Mouse (Mus musculus) intestine, postnatal 0 days (tissue): ENCODE data around the gene Creb3l2. TPM values are rescaled to one million over a fixed set of nuclear protein-coding genes. Genes with fewer than 3 reads are reported as not detected.
"Not testable (repeated sequence)": the region's sequence is repeated elsewhere in the genome, so short reads cannot be mapped to it uniquely, and the experiment has no call there.

Source experiments
- ATAC-seq: fragments of 200-750 bp; cut with Nextera tagmentation; 2 replicates; pipeline ENCODE4 v1.8.0; 2017; ENCODE audit warnings: mild to moderate bottlenecking, moderate TSS enrichment, moderate library complexity
- H3K27ac ChIP-seq: fragments of 300-500 bp; sonication (generic); 2 replicates; pipeline ENCODE4 v1.5.1; 2014; ENCODE audit warnings: mild to moderate bottlenecking, low read depth, low read length, moderate library complexity
- H3K27me3 ChIP-seq: fragments of 300-500 bp; sonication (generic); replicated peaks from 2 replicates; pipeline ENCODE4 v1.6.1; 2014; ENCODE audit warnings: low read length, mixed read lengths; ENCODE audit not compliant: control insufficient read depth, insufficient read depth
- H3K36me3 ChIP-seq: fragments of 300-500 bp; sonication (generic); 2 replicates; pipeline ENCODE4 v1.6.1; 2014; ENCODE audit warnings: mild to moderate bottlenecking, moderate library complexity; ENCODE audit not compliant: control insufficient read depth, insufficient read depth
- H3K4me1 ChIP-seq: fragments of 300-500 bp; sonication (generic); replicated peaks from 2 replicates; pipeline ENCODE4 v1.6.1; 2014; ENCODE audit warnings: antibody characterized with exemption, low read length, mixed read lengths; ENCODE audit not compliant: control insufficient read depth, insufficient read depth
- H3K4me2 ChIP-seq: fragments of 300-500 bp; sonication (generic); replicated peaks from 2 replicates; pipeline ENCODE4 v1.6.1; 2014; ENCODE audit warnings: low read depth, mild to moderate bottlenecking, moderate library complexity
- H3K4me3 ChIP-seq: fragments of 300-500 bp; sonication (generic); 2 replicates; pipeline ENCODE4 v1.5.1; 2014; ENCODE audit warnings: low read depth, low read length
- H3K9ac ChIP-seq: fragments of 300-500 bp; sonication (generic); 2 replicates; pipeline ENCODE4 v1.6.1; 2014; ENCODE audit warnings: mild to moderate bottlenecking, low read depth, low read length
- H3K9me3 ChIP-seq: fragments of 300-500 bp; sonication (generic); 2 replicates; pipeline ENCODE4 v1.6.1; 2016; ENCODE audit warnings: mixed run types; ENCODE audit not compliant: control insufficient read depth
- CTCF ChIP-seq: sonication (generic); IDR thresholded peaks from 2 replicates; pipeline ENCODE4 v1.5.1; 2016; ENCODE audit warnings: low read depth, mild to moderate bottlenecking, control low read depth, antibody characterized with exemption, moderate library complexity
- WGBS: fragments of 180-500 bp; shearing (Covaris S2); extraction: QIAGEN DNeasy Blood & Tissue Kit; methylation state at CpG from one replicate; pipeline ENCODE4 v1.1.7; 2014; 5-methylcytosine and 5-hydroxymethylcytosine counted together
- polyA plus RNA-seq: library from polyadenylated mRNA; unstranded; fragments of >200 nt; fragmentation: Nextera tagmentation; extraction: Ambion mirVana; gene quantifications from 2 replicates; pipeline ENCODE4 v1.2.1, GENCODE M21; 2015

Creb3l2 gene
- polyA plus RNA-seq, 1 experiment from 2014 or later, result 10.0 TPM

DNA sequence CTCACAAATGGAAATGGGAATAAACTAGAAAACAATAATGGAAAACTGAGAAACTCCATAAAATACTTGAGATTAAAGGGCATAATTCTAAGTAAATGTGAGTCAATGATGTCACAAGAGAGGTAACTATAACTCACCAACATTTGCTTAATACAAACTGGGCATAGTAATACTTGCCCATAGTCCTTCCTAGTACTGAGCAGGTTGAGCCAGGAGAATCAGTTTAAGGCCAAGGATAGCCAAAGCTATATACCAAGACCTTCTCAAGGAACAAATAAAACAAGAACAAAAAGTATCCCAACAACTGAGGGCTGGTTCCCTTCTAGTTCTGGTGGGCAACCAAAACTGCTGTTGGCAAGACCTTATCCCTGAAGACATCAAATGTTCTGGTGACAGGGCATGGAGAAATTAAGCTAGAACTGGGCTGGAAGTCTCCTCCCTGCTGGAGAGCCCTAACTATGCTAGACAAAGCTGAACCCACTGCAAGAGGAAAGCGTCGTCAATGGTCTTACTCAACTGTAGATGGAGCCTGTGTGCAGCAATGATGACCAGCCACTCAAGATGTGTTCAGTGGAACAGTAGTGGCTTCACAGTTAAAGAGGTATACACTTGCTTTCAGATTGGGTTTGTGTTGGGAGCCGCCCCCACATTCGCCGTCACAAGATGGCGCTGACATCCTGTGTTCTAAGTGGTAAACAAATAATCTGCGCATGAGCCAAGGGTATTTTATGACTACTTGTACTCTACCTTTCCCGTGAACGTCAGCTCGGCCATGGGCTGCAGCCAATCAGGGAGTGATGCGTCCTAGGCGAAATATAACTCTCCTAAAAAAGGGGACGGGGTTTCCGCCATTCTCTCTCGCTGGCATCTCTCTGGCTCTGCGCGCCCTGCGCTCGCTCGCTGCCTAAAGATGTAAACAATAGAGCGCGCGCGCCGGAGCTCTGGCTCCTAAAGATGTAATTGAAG is 21.9 kb upstream of the Creb3l2 start:
- H3K4me3 ChIP-seq, result peak overlapping the region; percentile 33
- not testable (repeated sequence) for H3K27me3 ChIP-seq, H3K9me3 ChIP-seq, H3K27ac ChIP-seq, H3K36me3 ChIP-seq, H3K4me1 ChIP-seq, H3K9ac ChIP-seq
- H3K4me2 ChIP-seq, result peak overlapping the region; percentile 60
- WGBS, result 1% methylated on average over 6 of the region's 25 CpGs
- ATAC-seq, result peak; percentile 95
- TF ChIP-seq CTCF, result peak; percentile 74

DNA sequence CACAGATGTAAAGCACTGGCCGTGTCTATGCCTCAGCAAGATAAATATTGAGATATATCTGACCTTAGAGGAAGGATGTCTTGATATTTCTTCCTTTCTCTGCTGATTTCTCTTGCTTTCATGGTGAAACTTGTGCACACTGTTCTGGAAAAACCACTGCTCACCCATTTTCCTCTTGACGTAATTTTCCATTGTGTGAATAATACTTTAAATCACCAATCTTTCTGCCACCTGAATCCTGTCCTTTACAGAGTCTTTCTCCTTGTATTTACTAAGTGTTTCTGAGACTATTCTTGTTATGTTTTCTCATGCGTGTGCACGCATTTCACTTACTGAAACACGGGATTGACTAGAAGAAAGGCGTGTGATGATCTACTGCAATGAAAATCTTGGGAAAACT is 18.7 kb upstream of the Creb3l2 start:
- Histone ChIP-seq H3K9ac (no peak overlapping the region), H3K4me3 (no peak overlapping the region), H3K36me3 (no peaks in the 10 kb centered on the region), H3K27ac (no peak overlapping the region), H3K27me3 (no peaks in the 10 kb centered on the region), H3K9me3 (no peaks in the 10 kb centered on the region), H3K4me1 (0 out of 2 replicates have a peak, but pooled peaks cover 3% of the 10 kb centered on the region), H3K4me2 (no peak overlapping the region)
- whole genome bisulfite sequencing, result 83% methylated on average over 6 of the region's 6 CpGs
- no peak for ATAC-seq
- TF ChIP-seq CTCF, result no peak

DNA sequence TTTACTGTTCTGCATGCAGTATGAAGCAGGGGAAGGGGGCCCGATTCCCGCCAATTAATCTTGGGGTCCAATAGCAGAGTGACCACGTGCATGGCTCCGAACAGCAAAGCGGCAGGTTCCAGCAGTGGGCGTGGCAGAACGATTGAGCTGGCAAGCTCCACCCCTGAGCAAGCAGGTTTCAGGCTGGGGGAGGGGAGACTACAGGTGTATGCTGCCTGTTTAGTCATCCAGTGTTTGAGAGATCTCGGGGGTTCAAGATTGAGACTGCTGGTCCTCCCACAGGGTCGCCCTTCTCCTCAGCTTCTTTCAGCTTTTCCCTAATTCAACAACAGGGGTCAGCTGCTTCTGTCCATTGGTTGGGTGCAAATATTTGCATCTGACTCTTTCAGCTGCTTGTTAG is 17.7 kb upstream of the Creb3l2 start:
- not testable (repeated sequence) for ATAC-seq
- WGBS, result 37% methylated on average over 9 of the region's 9 CpGs

DNA sequence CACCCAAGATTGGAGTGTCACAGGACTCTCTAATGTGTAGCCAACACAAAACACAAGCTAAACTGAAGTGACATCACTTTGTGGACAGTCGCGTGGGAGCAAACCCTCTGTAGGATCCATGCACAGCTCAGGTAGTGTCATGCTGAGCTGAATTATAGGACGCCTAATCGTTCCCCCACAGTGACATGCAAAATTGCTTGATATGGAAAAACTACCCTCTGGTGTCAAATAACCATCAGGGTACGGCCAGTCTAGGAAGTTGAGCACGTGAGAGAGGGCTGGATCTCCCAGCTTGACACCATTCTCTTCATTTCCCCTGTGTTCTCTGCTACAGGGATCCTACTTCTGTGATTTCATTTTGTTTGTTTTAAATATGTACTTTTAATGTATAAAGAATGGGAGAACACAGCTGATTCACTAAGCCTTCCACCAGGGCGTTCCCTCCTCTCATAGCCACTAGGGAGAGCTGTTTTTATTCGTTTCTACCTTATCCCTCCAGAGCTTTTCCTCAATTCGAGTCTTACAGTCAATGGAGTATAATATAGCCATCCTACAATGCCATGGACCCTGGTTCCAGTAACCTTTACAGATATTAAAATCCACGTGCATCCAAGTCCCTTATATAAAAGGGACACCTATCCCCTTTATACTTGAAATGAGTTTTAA is 16.2 kb upstream of the Creb3l2 start:
- Histone ChIP-seq H3K9me3 (no peaks in the 10 kb centered on the region), H3K4me1 (no peaks in the 10 kb centered on the region), H3K27me3 (no peaks in the 10 kb centered on the region), H3K9ac (no peak overlapping the region), H3K4me3 (no peak overlapping the region), H3K36me3 (no peaks in the 10 kb centered on the region), H3K27ac (no peak overlapping the region), H3K4me2 (no peak overlapping the region)
- TF ChIP-seq CTCF, result peak; percentile 59
- WGBS, result 52% methylated on average over 10 of the region's 10 CpGs
- no peak for ATAC-seq

More for the DNA sequence above, 17.7 kb upstream of the Creb3l2 start:
- not testable (repeated sequence) for H3K9ac ChIP-seq, H3K9me3 ChIP-seq, H3K4me1 ChIP-seq, H3K4me2 ChIP-seq, H3K27ac ChIP-seq, H3K27me3 ChIP-seq, H3K36me3 ChIP-seq, H3K4me3 ChIP-seq

DNA sequence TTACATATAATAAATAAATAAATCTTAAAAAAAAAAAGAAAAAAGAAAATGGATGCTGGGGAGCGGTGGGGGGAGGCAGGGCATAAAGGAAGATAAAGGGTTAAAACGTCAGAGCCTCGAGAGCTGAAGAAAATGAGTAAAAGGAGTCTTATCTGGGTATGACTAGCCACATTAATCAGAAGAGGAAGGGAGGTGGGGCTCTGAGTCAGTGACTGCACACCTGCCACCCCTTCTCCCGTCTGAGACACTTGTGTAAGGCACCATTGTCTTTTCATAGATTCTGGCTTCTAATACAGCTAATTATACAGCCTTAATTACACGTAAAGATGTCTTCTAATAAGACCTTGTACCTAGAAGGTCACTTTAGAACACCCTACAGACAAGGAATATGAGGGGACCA is 13.6 kb upstream of the Creb3l2 start:
- H3K4me1 ChIP-seq, result no peaks in the 10 kb centered on the region
- 40% methylated on average over 5 of the region's 5 CpGs for WGBS
- peak; percentile 70; the same call in 1 of the 2 replicates for ATAC-seq
- no peak for TF ChIP-seq CTCF
- H3K4me2 ChIP-seq, result no peak overlapping the region
- no peaks in the 10 kb centered on the region for H3K9me3 ChIP-seq
- no peaks in the 10 kb centered on the region for H3K27me3 ChIP-seq
- no peak overlapping the region for H3K4me3 ChIP-seq
- H3K9ac ChIP-seq, result no peak overlapping the region
- no peak overlapping the region for H3K27ac ChIP-seq
- no peaks in the 10 kb centered on the region for H3K36me3 ChIP-seq

DNA sequence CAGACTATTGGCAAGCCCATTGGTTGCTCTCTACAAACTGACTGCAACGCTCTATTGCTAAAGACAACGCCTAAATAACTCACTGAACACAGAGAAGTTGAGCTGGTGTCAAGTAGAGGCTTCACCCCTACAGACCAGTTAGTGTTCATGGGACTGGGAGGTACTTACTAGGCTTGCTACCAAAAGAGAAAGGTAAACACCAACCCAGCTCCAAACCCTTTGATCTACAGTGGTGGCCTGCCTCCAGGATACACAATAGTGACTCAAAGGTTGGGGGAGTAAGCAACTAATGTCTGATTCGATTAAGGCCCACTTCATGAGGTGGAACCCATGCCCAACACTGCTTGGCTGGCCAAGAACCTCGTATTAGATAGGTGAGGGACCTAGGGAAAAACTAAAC is 11.1 kb upstream of the Creb3l2 start:
- no peak overlapping the region for H3K27ac ChIP-seq
- no peaks in the 10 kb centered on the region for H3K4me1 ChIP-seq
- H3K4me3 ChIP-seq, result no peak overlapping the region
- 78% methylated on average over 4 of the region's 4 CpGs for WGBS
- no peak for ATAC-seq
- no peaks in the 10 kb centered on the region for H3K36me3 ChIP-seq
- H3K4me2 ChIP-seq, result no peak overlapping the region
- no peak for TF ChIP-seq CTCF
- H3K9ac ChIP-seq, result no peak overlapping the region
- H3K27me3 ChIP-seq, result no peaks in the 10 kb centered on the region
- no peaks in the 10 kb centered on the region for H3K9me3 ChIP-seq
